Comparison of ENCODE assay signal across 8 mouse cellular contexts in the genomic region with DNA sequence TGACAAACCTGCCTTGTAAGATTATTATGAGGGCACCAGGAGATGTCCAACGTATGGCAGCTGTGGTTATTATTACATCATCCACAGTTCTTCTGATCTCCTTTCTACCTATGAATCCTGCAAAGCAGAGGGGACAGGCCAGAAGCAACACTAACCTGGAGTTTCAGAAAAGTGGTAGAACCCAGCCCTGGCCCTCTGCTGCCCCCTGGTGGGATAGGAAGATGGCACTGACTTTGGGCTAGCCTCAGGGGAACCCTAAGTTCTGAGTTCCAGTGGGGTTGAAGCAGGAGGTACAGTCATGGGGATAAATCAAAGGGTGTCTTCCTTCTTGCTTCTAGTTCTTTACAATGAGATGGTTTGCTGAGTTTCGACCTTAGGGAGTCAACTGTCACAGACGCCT. TPM values are rescaled to one million over a fixed set of nuclear protein-coding genes. Genes with fewer than 3 reads are reported as not detected.
DNase-seq lines count a peak whose midpoint lies in the region; ATAC-seq and TF ChIP-seq lines count a peak whose summit lies in the region.

No protein-coding gene starts in this region.

- ATAC-seq in liver, embryonic 13.5 days (ENCODE audit: low read depth), result 0 out of 2 replicates have a peak, but pooled peaks have one; percentile 26

- WGBS in kidney, adult 2 months, result 53% methylated on average over 3 of the region's 3 CpGs
- WGBS in liver, embryonic 13.5 days (ENCODE audit: insufficient replicate concordance), result 33% methylated on average over 3 of the region's 3 CpGs

- H3K36me3 ChIP-seq in kidney, adult 2 months (ENCODE audit: control insufficient read depth, insufficient read depth, low read length), result no peaks in the 10 kb centered on the region
- H3K36me3 ChIP-seq in liver, embryonic 13.5 days, result no peaks in the 10 kb centered on the region

- no peaks in the 10 kb centered on the region for H3K9me3 ChIP-seq in liver, embryonic 13.5 days (replicated peaks)

- no peak overlapping the region for H3K4me3 ChIP-seq in cortical plate, adult 2 months (ENCODE audit: insufficient read depth, low read length)
- no peak overlapping the region for H3K4me3 ChIP-seq in kidney, adult 2 months (ENCODE audit: insufficient read depth, low read depth, low read length)
- no peak overlapping the region for H3K4me3 ChIP-seq in liver, embryonic 13.5 days (replicated peaks)

- no peak overlapping the region for H3K4me2 ChIP-seq in liver, embryonic 13.5 days

- no peaks in the 10 kb centered on the region for H3K4me1 ChIP-seq in cortical plate, adult 2 months (ENCODE audit: control insufficient read depth, insufficient read depth, low read length)
- no peaks in the 10 kb centered on the region for H3K4me1 ChIP-seq in kidney, adult 2 months (ENCODE audit: control insufficient read depth, insufficient read depth, low read length)
- peaks cover 7% of the 10 kb centered on the region for H3K4me1 ChIP-seq in liver, embryonic 13.5 days (replicated peaks)

- H3K27ac ChIP-seq in cortical plate, adult 2 months (ENCODE audit: insufficient read depth, low read length), result no peak overlapping the region
- no peak overlapping the region for H3K27ac ChIP-seq in kidney, adult 2 months (ENCODE audit: insufficient read depth, low read depth, low read length)
- peak overlapping the region; percentile 6; the same call in 1 of the 2 replicates for H3K27ac ChIP-seq in liver, embryonic 13.5 days

- H3K9ac ChIP-seq in liver, embryonic 13.5 days, result no peak overlapping the region

- TF ChIP-seq POLR2A in cortical plate, adult 2 months (IDR thresholded peaks at IDR 0.05; ENCODE audit: extremely low read depth, insufficient read depth, low read length), result no peak
- TF ChIP-seq POLR2A in kidney, adult 2 months (IDR thresholded peaks at IDR 0.05; ENCODE audit: low read depth, low read length), result no peak

- DNase-seq in ovary, postnatal 10 days (ENCODE audit: low spot score), result peak; percentile 66
- DNase-seq in ovary, adult 18-20 months (ENCODE audit: low spot score), result no peak
- peak; percentile 45 for DNase-seq in adipocyte (ENCODE audit: low spot score)
- DNase-seq in kidney, adult 2 months, result peak; percentile 69
- DNase-seq in liver, embryonic 13.5 days, result peak; percentile 71
- peak; percentile 35 for DNase-seq in retina, postnatal 7 days (ENCODE audit: low read depth, low spot score)
- peak; percentile 41 to 80 for DNase-seq in urinary bladder, postnatal 4 days (ENCODE audit: low spot score in 2 of 2)

- H3K27me3 ChIP-seq in kidney, adult 2 months (replicated peaks; ENCODE audit: control insufficient read depth, insufficient read depth, low read length), result no peaks in the 10 kb centered on the region
- H3K27me3 ChIP-seq in liver, embryonic 13.5 days, result peaks cover 12% of the 10 kb centered on the region

- TF ChIP-seq CTCF in cortical plate, adult 2 months (IDR thresholded peaks at IDR 0.05; ENCODE audit: extremely low read depth, insufficient read depth, low read length), result peak; percentile 86
- TF ChIP-seq CTCF in kidney, adult 2 months (conservative IDR thresholded peaks at IDR 0.05; ENCODE audit: insufficient read depth, insufficient read length, low read depth, low read length), result peak; percentile 92

RNA-seq across cellular contexts. Expression of a gene that starts 10.6 kb away (rescaled TPM):
- 269 and 297 TPM in 2 replicates for polyA plus RNA-seq in cortical plate, adult 2 months (2012; rRNA removed)
- 3.1 and 4.2 TPM in 2 replicates for polyA plus RNA-seq in kidney, adult 2 months (2012; rRNA removed)
- 2.7 and 3.1 TPM in 2 replicates for polyA plus RNA-seq in liver, embryonic 13.5 days (2015; fragmentation: Nextera tagmentation; extraction: Ambion mirVana)

RNA-seq across cellular contexts. Expression of a gene that starts 22.4 kb away (rescaled TPM):
- 0.06 TPM in 1 of 2 replicates, not detected in the other for polyA plus RNA-seq in cortical plate, adult 2 months (2012; rRNA removed)
- polyA plus RNA-seq in kidney, adult 2 months (2012; rRNA removed), result 0.05 TPM in 1 of 2 replicates, not detected in the other
- polyA plus RNA-seq in liver, embryonic 13.5 days (2015; fragmentation: Nextera tagmentation; extraction: Ambion mirVana), result 276 and 298 TPM in 2 replicates

RNA-seq across cellular contexts. Expression of a gene that starts 33.6 kb away (rescaled TPM):
- polyA plus RNA-seq in cortical plate, adult 2 months (2012; rRNA removed), result 153 and 154 TPM in 2 replicates
- 96.9 and 135 TPM in 2 replicates for polyA plus RNA-seq in kidney, adult 2 months (2012; rRNA removed)
- 219 and 233 TPM in 2 replicates for polyA plus RNA-seq in liver, embryonic 13.5 days (2015; fragmentation: Nextera tagmentation; extraction: Ambion mirVana)

RNA-seq across cellular contexts. Expression of a gene that starts 57.1 kb away (rescaled TPM):
- 0.72 and 2.4 TPM in 2 replicates for polyA plus RNA-seq in cortical plate, adult 2 months (2012; rRNA removed)
- polyA plus RNA-seq in kidney, adult 2 months (2012; rRNA removed), result 0.22 and 0.50 TPM in 2 replicates
- polyA plus RNA-seq in liver, embryonic 13.5 days (2015; fragmentation: Nextera tagmentation; extraction: Ambion mirVana), result not detected in 2 replicates

Comparison
In these comparisons a context has a peak if more than half of its experiments do, and no peak if none do; other contexts are left out.
1. RNA of a gene that starts 10.6 kb away (polyA plus RNA-seq): 269 to 297 TPM in cortical plate, adult 2 months; 3.1 to 4.2 TPM in kidney, adult 2 months and 2.7 to 3.1 TPM in liver, embryonic 13.5 days; every median in the first group is over 10 times any median in the second.
2. RNA of a gene that starts 22.4 kb away (polyA plus RNA-seq): 276 to 298 TPM in liver, embryonic 13.5 days; 0.06 TPM in cortical plate, adult 2 months and 0.05 TPM in kidney, adult 2 months; every median in the first group is over 100 times any median in the second.